Mouse (Mus musculus): ENCODE results near the gene Calm4. TPM values are rescaled to one million over a fixed set of nuclear protein-coding genes. Genes with fewer than 3 reads are reported as not detected.
"Not testable (repeated sequence)": the region's sequence is repeated elsewhere in the genome, so short reads cannot be mapped to it uniquely, and the experiment has no call there.

Gene Calm4
- total and polyA plus RNA-seq, 2 experiments = not detected

DNA sequence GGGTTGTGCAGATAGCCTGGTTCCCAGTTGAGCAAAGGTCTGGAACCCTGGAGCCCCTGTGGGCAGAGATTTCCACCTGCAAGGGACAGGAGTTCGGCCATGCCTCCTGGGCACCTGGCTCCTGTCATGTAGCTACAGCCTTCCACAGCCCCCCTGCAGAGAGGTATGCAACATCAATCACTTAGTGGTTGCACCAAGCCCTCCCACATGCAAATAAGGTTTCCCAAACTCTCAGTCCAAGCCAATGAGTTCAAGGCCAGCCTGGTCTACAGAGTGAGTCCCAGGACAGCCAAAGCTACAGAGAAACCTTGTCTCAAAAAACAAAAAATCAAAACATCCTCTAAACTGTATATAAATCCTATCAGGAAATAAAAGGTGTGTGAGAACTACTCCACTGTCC is 12.8 kb downstream of the Calm4 start:
- no peak overlapping the region for H3K4me3 ChIP-seq (ENCODE audit: insufficient read depth, low read depth, low read length)
- no peaks in the 10 kb centered on the region for H3K4me1 ChIP-seq (ENCODE audit: control insufficient read depth, insufficient read depth, low read length)
- H3K36me3 ChIP-seq (ENCODE audit: control insufficient read depth, insufficient read depth, low read length) = no peaks in the 10 kb centered on the region
- DNase-seq (ENCODE audit: extremely low read depth, low read depth, low spot score) = no peak
- no peaks in the 10 kb centered on the region for H3K27me3 ChIP-seq (ENCODE audit: control insufficient read depth, insufficient read depth, low read length)
- no peak overlapping the region for H3K27ac ChIP-seq (replicated peaks; ENCODE audit: insufficient read depth, low read depth, low read length)
- no peaks in the 10 kb centered on the region for H3K79me2 ChIP-seq (ENCODE audit: control insufficient read depth, insufficient read depth, low read length)
- 95% methylated on average over 1 of the region's 1 CpGs for WGBS
- H3K9ac ChIP-seq (ENCODE audit: low read depth, low read length) = no peak overlapping the region
- TF ChIP-seq CTCF (IDR thresholded peaks at IDR 0.05; ENCODE audit: low read depth, low read length) (no peak), POLR2A (IDR thresholded peaks at IDR 0.05; ENCODE audit: extremely low read depth, insufficient read depth, low read length) (no peak)

DNA sequence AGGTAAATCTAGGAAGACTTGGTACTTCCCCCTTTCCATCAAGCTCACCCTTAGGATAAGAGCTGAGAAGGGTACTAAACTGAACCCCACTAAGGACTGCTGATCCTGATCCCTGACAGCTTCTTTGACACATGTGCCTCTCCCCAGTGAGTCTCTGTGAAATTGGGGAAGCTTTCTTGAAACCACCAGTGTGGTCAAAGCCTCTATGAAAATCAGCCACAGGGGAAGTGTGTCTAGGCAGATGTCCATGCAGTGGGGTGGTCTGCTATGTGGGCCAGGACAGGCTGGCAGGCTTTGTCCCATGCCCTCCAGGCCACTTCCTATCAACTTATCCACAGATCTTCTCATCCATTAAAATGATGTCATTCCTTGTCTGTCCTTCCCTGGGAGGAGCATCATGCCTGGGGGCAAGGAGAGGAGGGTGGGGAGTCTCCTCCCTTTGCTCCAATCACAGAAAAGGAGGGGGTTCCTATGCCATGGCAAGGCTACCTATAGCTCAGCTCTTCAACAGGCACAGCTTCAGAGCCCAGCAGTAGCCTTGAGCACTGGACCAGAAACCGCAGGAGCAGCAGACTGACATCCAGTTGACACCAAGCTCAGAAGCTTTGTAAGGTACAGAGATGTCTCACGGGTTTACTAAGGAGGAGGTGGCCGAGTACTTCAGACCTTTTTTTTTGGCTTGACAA is 16.2 kb downstream of the Calm4 start, which contains the start of gene Calm5:
Gene Calm5 (plus strand): TSS at position 526 of the 686 bp plus-strand sequence.
- not testable (repeated sequence) for H3K9ac ChIP-seq (ENCODE audit: low read depth, low read length); H3K79me2 ChIP-seq (ENCODE audit: control insufficient read depth, insufficient read depth, low read length); H3K4me1 ChIP-seq (ENCODE audit: control insufficient read depth, insufficient read depth, low read length); H3K4me3 ChIP-seq (ENCODE audit: insufficient read depth, low read depth, low read length); H3K27me3 ChIP-seq (ENCODE audit: control insufficient read depth, insufficient read depth, low read length); H3K27ac ChIP-seq (replicated peaks; ENCODE audit: insufficient read depth, low read depth, low read length); H3K36me3 ChIP-seq (ENCODE audit: control insufficient read depth, insufficient read depth, low read length); DNase-seq (ENCODE audit: extremely low read depth, low read depth, low spot score)
- 81% methylated on average over 3 of the region's 3 CpGs for WGBS

GRCm38 (mm10) chr13:3854856-3855255 is 17.3 kb downstream of the Calm4 start:
- WGBS = 91% methylated on average over 2 of the region's 2 CpGs
- Histone ChIP-seq H3K4me1 (ENCODE audit: control insufficient read depth, insufficient read depth, low read length) (no peaks in the 10 kb centered on the region), H3K79me2 (ENCODE audit: control insufficient read depth, insufficient read depth, low read length) (no peaks in the 10 kb centered on the region), H3K9ac (ENCODE audit: low read depth, low read length) (no peak overlapping the region), H3K4me3 (ENCODE audit: insufficient read depth, low read depth, low read length) (no peak overlapping the region), H3K36me3 (ENCODE audit: control insufficient read depth, insufficient read depth, low read length) (no peaks in the 10 kb centered on the region), H3K27me3 (ENCODE audit: control insufficient read depth, insufficient read depth, low read length) (no peaks in the 10 kb centered on the region), H3K27ac (replicated peaks; ENCODE audit: insufficient read depth, low read depth, low read length) (no peak overlapping the region)
- TF ChIP-seq POLR2A (IDR thresholded peaks at IDR 0.05; ENCODE audit: extremely low read depth, insufficient read depth, low read length) (no peak), CTCF (IDR thresholded peaks at IDR 0.05; ENCODE audit: low read depth, low read length) (no peak)
- DNase-seq (ENCODE audit: extremely low read depth, low read depth, low spot score) = no peak

GRCm38 (mm10) chr13:3856252-3856651 is 18.7 kb downstream of the Calm4 start:
- Histone ChIP-seq H3K4me1 (ENCODE audit: control insufficient read depth, insufficient read depth, low read length) (no peaks in the 10 kb centered on the region), H3K9ac (ENCODE audit: low read depth, low read length) (no peak overlapping the region), H3K79me2 (ENCODE audit: control insufficient read depth, insufficient read depth, low read length) (no peaks in the 10 kb centered on the region), H3K27me3 (ENCODE audit: control insufficient read depth, insufficient read depth, low read length) (no peaks in the 10 kb centered on the region), H3K27ac (replicated peaks; ENCODE audit: insufficient read depth, low read depth, low read length) (no peak overlapping the region), H3K36me3 (ENCODE audit: control insufficient read depth, insufficient read depth, low read length) (no peaks in the 10 kb centered on the region), H3K4me3 (ENCODE audit: insufficient read depth, low read depth, low read length) (no peak overlapping the region)
- no peak for DNase-seq (ENCODE audit: extremely low read depth, low read depth, low spot score)
- WGBS = 68% methylated on average over 1 of the region's 1 CpGs
- TF ChIP-seq POLR2A (IDR thresholded peaks at IDR 0.05; ENCODE audit: extremely low read depth, insufficient read depth, low read length) (no peak), CTCF (IDR thresholded peaks at IDR 0.05; ENCODE audit: low read depth, low read length) (no peak)

GRCm38 (mm10) chr13:3861251-3861650 is 23.7 kb downstream of the Calm4 start:
- H3K4me1 ChIP-seq (ENCODE audit: control insufficient read depth, insufficient read depth, low read length) = no peaks in the 10 kb centered on the region
- H3K9ac ChIP-seq (ENCODE audit: low read depth, low read length) = no peak overlapping the region
- H3K27ac ChIP-seq (replicated peaks; ENCODE audit: insufficient read depth, low read depth, low read length) = no peak overlapping the region
- no peak overlapping the region for H3K4me3 ChIP-seq (ENCODE audit: insufficient read depth, low read depth, low read length)
- DNase-seq (ENCODE audit: extremely low read depth, low read depth, low spot score) = no peak
- H3K79me2 ChIP-seq (ENCODE audit: control insufficient read depth, insufficient read depth, low read length) = no peaks in the 10 kb centered on the region
- no peaks in the 10 kb centered on the region for H3K36me3 ChIP-seq (ENCODE audit: control insufficient read depth, insufficient read depth, low read length)
- 90% methylated on average over 8 of the region's 8 CpGs for WGBS
- H3K27me3 ChIP-seq (ENCODE audit: control insufficient read depth, insufficient read depth, low read length) = no peaks in the 10 kb centered on the region
- TF ChIP-seq CTCF (IDR thresholded peaks at IDR 0.05; ENCODE audit: low read depth, low read length) (no peak), POLR2A (IDR thresholded peaks at IDR 0.05; ENCODE audit: extremely low read depth, insufficient read depth, low read length) (no peak)

- 75% methylated on average over 3 of the region's 3 CpGs for WGBS
- Histone ChIP-seq H3K79me2 (ENCODE audit: control insufficient read depth, insufficient read depth, low read length) (no peaks in the 10 kb centered on the region), H3K27ac (replicated peaks; ENCODE audit: insufficient read depth, low read depth, low read length) (no peak overlapping the region), H3K27me3 (ENCODE audit: control insufficient read depth, insufficient read depth, low read length) (no peaks in the 10 kb centered on the region), H3K4me3 (ENCODE audit: insufficient read depth, low read depth, low read length) (no peak overlapping the region), H3K4me1 (ENCODE audit: control insufficient read depth, insufficient read depth, low read length) (no peaks in the 10 kb centered on the region), H3K9ac (ENCODE audit: low read depth, low read length) (no peak overlapping the region), H3K36me3 (ENCODE audit: control insufficient read depth, insufficient read depth, low read length) (no peaks in the 10 kb centered on the region)
- TF ChIP-seq POLR2A (IDR thresholded peaks at IDR 0.05; ENCODE audit: extremely low read depth, insufficient read depth, low read length) (no peak), CTCF (IDR thresholded peaks at IDR 0.05; ENCODE audit: low read depth, low read length) (no peak)
- DNase-seq (ENCODE audit: extremely low read depth, low read depth, low spot score) = no peak
Measured at GRCm38 (mm10) chr13:3862325-3862724, 24.8 kb downstream of the Calm4 start.

Measured in liver, adult 2 months (tissue).